Mouse (Mus musculus) megakaryocyte, embryonic 14.5 days (primary cell): ENCODE results near the gene Krt5.

ENCODE experiments used
- FLI1 ChIP-seq: IDR thresholded peaks from 2 replicates; pipeline ENCODE4 v1.6.1; 2012; ENCODE audit warnings: low read length, inconsistent platforms, mixed read lengths
- GATA1 ChIP-seq: IDR thresholded peaks from 3 replicates; pipeline ENCODE4 v1.6.1; 2012; ENCODE audit warnings: mixed read lengths, low read length, inconsistent platforms, borderline replicate concordance

- no peak for TF ChIP-seq GATA1
- no peak for TF ChIP-seq FLI1
Observed at GRCm38 (mm10) chr15:101707454-101707853, 5.2 kb downstream of the Krt5 start.
